Mouse (Mus musculus) heart, postnatal 25 days (tissue): ENCODE data around the gene 1700024G13Rik. TPM values are rescaled to one million over a fixed set of nuclear protein-coding genes. Genes with fewer than 3 reads are reported as not detected.

ENCODE experiments used
- DNase-seq: peaks from one replicate; pipeline ENCODE4 v3.0.0; 2022; ENCODE audit warnings: low spot score
- intact Hi-C: fragments of 180-260 bp; cut with DNase I; formaldehyde crosslinking; loops from one replicate; pipeline ENCODE4 v1.15.1; 2025
- total RNA-seq, 2 experiments: library from RNA; stranded (reverse); gene quantifications; 2 replicates each; pipeline ENCODE4 v1.2.3; 2021

The 1700024G13Rik gene
- total RNA-seq, 2 experiments from 2014 or later: not detected

GRCm38 (mm10) chr14:32336021-32336420 lies 52.2 kb downstream of the 1700024G13Rik start:
- DNase-seq: no peak
- intact Hi-C loops: no loop called here

GRCm38 (mm10) chr14:32332515-32333445 lies 55.4 kb downstream of the 1700024G13Rik start:
- intact Hi-C loops: no loop called here
- DNase-seq: no peak

- intact Hi-C loops: no loop called here
- no peak for DNase-seq
These were observed 60.8 kb downstream of the 1700024G13Rik start for GRCm38 (mm10) chr14:32327366-32327765.

Other genes with a start within 250 kb of the 1700024G13Rik start
- not detected for gene Msmb, start 246.4 kb downstream of the 1700024G13Rik start, total RNA-seq
- 100 to 1,000 TPM; 126 TPM for gene Ncoa4, start 228.5 kb downstream of the 1700024G13Rik start, total RNA-seq
- 100 to 1,000 TPM; 209 to 233 TPM for gene Timm23, start 186.5 kb downstream of the 1700024G13Rik start, total RNA-seq
- gene Parg, start 186.4 kb downstream of the 1700024G13Rik start, total RNA-seq: 10 to 100 TPM; 21.7 to 22.1 TPM
- gene Ogdhl, start 66.4 kb downstream of the 1700024G13Rik start, total RNA-seq: 10 to 100 TPM; 78.0 to 92.1 TPM
- not detected for gene Slc18a3, start 76.5 kb upstream of the 1700024G13Rik start, total RNA-seq
- gene Chat, start 77.6 kb upstream of the 1700024G13Rik start, total RNA-seq: not detected
- 1 to 10 TPM; 3.8 to 4.3 TPM for gene Ercc6, start 125.1 kb upstream of the 1700024G13Rik start, total RNA-seq
- gene Prrxl1, start 211.0 kb upstream of the 1700024G13Rik start, total RNA-seq: not detected